8 mouse cellular contexts compared by ENCODE assay signal in the genomic region with DNA sequence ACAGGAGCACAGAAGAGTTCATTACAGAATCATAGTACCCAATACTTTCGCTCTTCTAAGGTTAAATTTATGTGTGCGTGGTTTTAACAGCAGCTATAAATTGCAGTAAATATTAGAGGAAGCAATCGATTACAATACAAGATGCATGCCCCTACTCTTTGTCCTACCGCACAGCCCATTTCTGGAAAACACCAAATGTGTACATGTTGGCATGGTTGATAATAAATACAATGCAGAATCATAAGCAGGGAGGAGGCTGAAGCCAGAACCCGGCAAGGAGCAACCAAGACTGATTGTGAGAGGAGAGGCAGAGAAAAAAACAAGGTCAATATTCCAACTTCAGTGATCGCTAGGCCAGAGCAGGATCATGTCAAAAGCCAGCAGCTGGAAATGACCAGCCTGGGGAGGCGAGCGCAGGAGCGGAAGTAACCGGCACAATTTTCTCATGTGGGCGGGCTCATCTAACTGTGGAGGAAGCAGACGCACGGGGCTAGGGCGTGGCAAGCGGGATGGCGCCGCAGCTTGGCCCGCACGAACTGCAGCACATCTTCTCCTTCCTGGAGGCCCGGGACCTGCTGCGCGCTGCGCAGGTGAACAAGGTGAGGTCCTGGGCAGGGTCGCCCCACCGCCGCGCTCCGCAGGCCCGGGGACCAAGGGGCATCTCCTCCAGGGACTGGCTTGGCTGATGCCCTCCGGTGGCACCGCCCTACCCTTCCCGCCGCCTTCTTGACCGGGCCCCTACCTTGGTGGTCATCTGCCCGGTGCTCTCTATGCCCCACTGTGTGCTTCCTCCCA. TPM values are rescaled to one million over a fixed set of nuclear protein-coding genes. Genes with fewer than 3 reads are reported as not detected.
DNase-seq lines count a peak whose midpoint lies in the region; ATAC-seq and TF ChIP-seq lines count a peak whose summit lies in the region.

A gene (plus strand): TSS at position 476 of the 795 bp plus-strand sequence.

- peaks cover 12% of the 10 kb centered on the region for H3K4me1 ChIP-seq in E14TG2a.4 (replicated peaks; ENCODE audit: low read depth, low read length)
- peaks cover 10% of the 10 kb centered on the region for H3K4me1 ChIP-seq in forebrain, embryonic 16.5 days (replicated peaks; ENCODE audit: control insufficient read depth, insufficient read depth, low read length)
- H3K4me1 ChIP-seq in lung, embryonic 14.5 days (ENCODE audit: insufficient read depth): no peaks in the 10 kb centered on the region
- H3K4me1 ChIP-seq in olfactory bulb, adult 2 months (ENCODE audit: control insufficient read depth, insufficient read depth, low read length): no peaks in the 10 kb centered on the region
- H3K4me1 ChIP-seq in thymus, adult 2 months (replicated peaks; ENCODE audit: control insufficient read depth, insufficient read depth, low read length): no peaks in the 10 kb centered on the region; the same call in 1 of the 2 replicates

- peak within 1 kb of the TSS; percentile 63 for H3K4me2 ChIP-seq in forebrain, embryonic 16.5 days (ENCODE audit: low read length)
- H3K4me2 ChIP-seq in lung, embryonic 14.5 days: peak within 1 kb of the TSS; percentile 69

- intact Hi-C loops in heart, postnatal 36 days (cut with DNase I): no loop called here

- 10% methylated on average over 35 of the region's 35 CpGs for WGBS in forebrain, embryonic 16.5 days
- WGBS in lung, embryonic 14.5 days: 12% methylated on average over 31 of the region's 35 CpGs
- 9% methylated on average over 35 of the region's 35 CpGs for WGBS in olfactory bulb, adult 2 months
- WGBS in thymus, adult 2 months: 11% methylated on average over 35 of the region's 35 CpGs

- H3K9ac ChIP-seq in forebrain, embryonic 16.5 days (replicated peaks; ENCODE audit: low read depth, low read length): peak within 1 kb of the TSS; percentile 97
- H3K9ac ChIP-seq in lung, embryonic 14.5 days: peak within 1 kb of the TSS; percentile 71

- peak; percentile 89 for ATAC-seq in cerebellum, adult (ENCODE audit: insufficient number of reproducible peaks, low FRiP score, low TSS enrichment)
- peak; percentile 99 for ATAC-seq in forebrain, embryonic 16.5 days
- peak; percentile 97 for ATAC-seq in lung, embryonic 14.5 days (ENCODE audit: insufficient read depth)

- H3K4me3 ChIP-seq in E14TG2a.4 (replicated peaks; ENCODE audit: low read length): peak within 1 kb of the TSS; percentile 89
- H3K4me3 ChIP-seq in forebrain, embryonic 16.5 days (replicated peaks; ENCODE audit: low read length): peak within 1 kb of the TSS; percentile 86
- H3K4me3 ChIP-seq in layer of hippocampus, adult 2 months: peak within 1 kb of the TSS; percentile 89
- peak within 1 kb of the TSS; percentile 62 for H3K4me3 ChIP-seq in lung, embryonic 14.5 days (ENCODE audit: low read depth, low read length)
- H3K4me3 ChIP-seq in olfactory bulb, adult 2 months (ENCODE audit: insufficient read depth, low read depth, low read length): peak within 1 kb of the TSS; percentile 95
- peak within 1 kb of the TSS; percentile 75 for H3K4me3 ChIP-seq in thymus, adult 2 months (ENCODE audit: control insufficient read depth, insufficient read depth, low read length)

- peaks cover 28% of the 10 kb centered on the region for H3K36me3 ChIP-seq in E14TG2a.4 (ENCODE audit: insufficient read depth, low read length)
- 0 out of 2 replicates have a peak, but pooled peaks cover 4% of the 10 kb centered on the region for H3K36me3 ChIP-seq in forebrain, embryonic 16.5 days (ENCODE audit: control insufficient read depth, insufficient read depth)
- H3K36me3 ChIP-seq in lung, embryonic 14.5 days (ENCODE audit: insufficient read depth): peaks cover 18% of the 10 kb centered on the region
- no peaks in the 10 kb centered on the region for H3K36me3 ChIP-seq in thymus, adult 2 months (ENCODE audit: control insufficient read depth, insufficient read depth, low read length)

- H3K9me3 ChIP-seq in E14TG2a.4 (ENCODE audit: low read length): no peaks in the 10 kb centered on the region
- H3K9me3 ChIP-seq in forebrain, embryonic 16.5 days (ENCODE audit: control insufficient read depth, low read length): no peaks in the 10 kb centered on the region
- H3K9me3 ChIP-seq in lung, embryonic 14.5 days (ENCODE audit: low read depth, low read length): no peaks in the 10 kb centered on the region

- peak within 1 kb of the TSS; percentile 33; the same call in 1 of the 2 replicates for H3K27ac ChIP-seq in forebrain, embryonic 16.5 days (ENCODE audit: low read length)
- peak within 1 kb of the TSS; percentile 88 for H3K27ac ChIP-seq in layer of hippocampus, adult 2 months
- peak within 1 kb of the TSS; percentile 26; the same call in 1 of the 2 replicates for H3K27ac ChIP-seq in lung, embryonic 14.5 days (ENCODE audit: low read depth)
- H3K27ac ChIP-seq in olfactory bulb, adult 2 months (ENCODE audit: insufficient read depth, low read depth, low read length): no peak within 1 kb of the TSS
- no peak within 1 kb of the TSS for H3K27ac ChIP-seq in thymus, adult 2 months (ENCODE audit: control insufficient read depth, insufficient read depth, low read length)

- no peak for TF ChIP-seq CTCF in E14TG2a.4 (conservative IDR thresholded peaks at IDR 0.05; ENCODE audit: low read length)
- TF ChIP-seq CTCF in layer of hippocampus, adult 2 months (conservative IDR thresholded peaks at IDR 0.05): no peak
- TF ChIP-seq CTCF in lung, embryonic 14.5 days (IDR thresholded peaks at IDR 0.05; ENCODE audit: low read depth): no peak
- TF ChIP-seq CTCF in olfactory bulb, adult 2 months (IDR thresholded peaks at IDR 0.05; ENCODE audit: insufficient read depth, low read depth, low read length): no peak
- TF ChIP-seq CTCF in thymus, adult 2 months (IDR thresholded peaks at IDR 0.05; ENCODE audit: borderline replicate concordance, control insufficient read depth, extremely low read depth, insufficient read depth, low read length, poor library complexity): no peak

- peak; percentile 65 for TF ChIP-seq POLR2A in olfactory bulb, adult 2 months (IDR thresholded peaks at IDR 0.05; ENCODE audit: insufficient read depth, low read depth, low read length)
- peak; percentile 46; the same call in 1 of the 2 replicates for TF ChIP-seq POLR2A in thymus, adult 2 months (IDR thresholded peaks at IDR 0.05; ENCODE audit: control insufficient read depth, extremely low read depth, insufficient read depth, low read length, poor library complexity)

- peak; percentile 68 to 70 for DNase-seq in heart, postnatal 36 days
- DNase-seq in layer of hippocampus, adult 2 months (ENCODE audit: low spot score in 2 of 2): peak; percentile 73 to 74
- peak; percentile 90 for DNase-seq in lung, embryonic 14.5 days
- peak; percentile 66 for DNase-seq in thymus, adult 2 months

- H3K27me3 ChIP-seq in E14TG2a.4 (ENCODE audit: insufficient read depth, low read length): no peaks in the 10 kb centered on the region
- no peaks in the 10 kb centered on the region for H3K27me3 ChIP-seq in forebrain, embryonic 16.5 days (replicated peaks; ENCODE audit: control insufficient read depth, insufficient read depth, low read length)
- H3K27me3 ChIP-seq in lung, embryonic 14.5 days (ENCODE audit: insufficient read depth, low read length): no peaks in the 10 kb centered on the region
- no peaks in the 10 kb centered on the region for H3K27me3 ChIP-seq in thymus, adult 2 months (ENCODE audit: control insufficient read depth, insufficient read depth, low read length)

RNA-seq across cellular contexts. Expression of the gene that starts here (rescaled TPM):
- 34.9 and 41.6 TPM in 2 replicates for polyA plus RNA-seq in forebrain, embryonic 16.5 days (2015; fragmentation: Nextera tagmentation; extraction: Ambion mirVana)
- 1 to 10 TPM; 5.3 to 6.2 TPM for total RNA-seq in heart, postnatal 36 days (2021)
- 10 to 100 TPM; 19.7 to 19.9 TPM for total RNA-seq in layer of hippocampus, adult 2 months (2021)
- 36.4 and 40.5 TPM in 2 replicates for polyA plus RNA-seq in lung, embryonic 14.5 days (2014; fragmentation: Nextera tagmentation; extraction: Ambion mirVana)
- not detected in 2 replicates for polyA plus RNA-seq in olfactory bulb, adult 2 months (2012; ENCODE audit: insufficient read depth, insufficient read length, low replicate concordance, missing spikeins)
- polyA plus RNA-seq in thymus, adult 2 months (2012; rRNA removed): 29.3 and 36.4 TPM in 2 replicates

Comparison
In these comparisons a context has a peak if more than half of its experiments do, and no peak if none do; other contexts are left out.
1. RNA of the gene that starts here (polyA plus RNA-seq): 34.9 to 41.6 TPM in forebrain, embryonic 16.5 days, 36.4 to 40.5 TPM in lung, embryonic 14.5 days and 29.3 to 36.4 TPM in thymus, adult 2 months; not detected in olfactory bulb, adult 2 months; every median in the first group is over 10 times any median in the second.
2. H3K27ac ChIP-seq: peak in forebrain, embryonic 16.5 days (single experiment), layer of hippocampus, adult 2 months (single experiment) and lung, embryonic 14.5 days (single experiment); none in olfactory bulb, adult 2 months (single experiment) and thymus, adult 2 months (single experiment).
3. Peak in every context shown above with its lines, with median percentiles within 50 percentile points of each other: H3K4me3 ChIP-seq, ATAC-seq and DNase-seq.